Comparison of ENCODE assay signal across 24 mouse cellular contexts in genomic region chr12:87022006-87022405, GRCm38 (mm10). TPM values are rescaled to one million over a fixed set of nuclear protein-coding genes. Genes with fewer than 3 reads are reported as not detected.
DNase-seq lines count a peak whose midpoint lies in the region; ATAC-seq and TF ChIP-seq lines count a peak whose summit lies in the region.
"Had no signal": no experiment of that assay in that cellular context is flagged by ENCODE, and none has a peak within 500 bp of the region (broad histone marks: within the 10 kb centered on the region; RNA-seq: fewer than 3 reads in every experiment).

No protein-coding gene starts in this region.

- H3K9ac ChIP-seq in midbrain, embryonic 11.5 days (ENCODE audit: low read length), result no peak overlapping the region
- H3K9ac ChIP-seq in midbrain, embryonic 15.5 days, result no peak overlapping the region

- no peak for TF ChIP-seq CTCF in testis, adult 2 months (IDR thresholded peaks at IDR 0.05; ENCODE audit: control insufficient read depth, insufficient read depth, insufficient replicate concordance, low read depth, low read length)

- no peaks in the 10 kb centered on the region for H3K9me3 ChIP-seq in midbrain, embryonic 11.5 days (ENCODE audit: control insufficient read depth, low read length)
- H3K9me3 ChIP-seq in midbrain, embryonic 15.5 days, result no peaks in the 10 kb centered on the region
- H3K9me3 ChIP-seq: G1E had no signal

- ATAC-seq in midbrain, embryonic 11.5 days (ENCODE audit: low FRiP score), result no peak
- ATAC-seq in midbrain, embryonic 15.5 days (replicated peaks), result no peak
- ATAC-seq: activated CD4-positive, CD25-positive, alpha-beta regulatory T cell, adult 4 months; CD4-positive, CD25-positive, alpha-beta regulatory T cell, adult 4 months; Patski had no signal

- H3K36me3 ChIP-seq in midbrain, embryonic 11.5 days (ENCODE audit: control insufficient read depth, insufficient read depth, low read length), result no peaks in the 10 kb centered on the region
- H3K36me3 ChIP-seq in midbrain, embryonic 15.5 days (replicated peaks), result no peaks in the 10 kb centered on the region
- H3K36me3 ChIP-seq in testis, adult 2 months (ENCODE audit: control insufficient read depth, insufficient read depth, low read length), result no peaks in the 10 kb centered on the region
- H3K36me3 ChIP-seq: G1E had no signal

- intact Hi-C loops in heart, postnatal 14 days (cut with DNase I), result no loop called here

- peaks cover 3% of the 10 kb centered on the region; the same call in 1 of the 2 replicates for H3K27me3 ChIP-seq in midbrain, embryonic 11.5 days (ENCODE audit: control insufficient read depth, insufficient read depth, low read length)
- no peaks in the 10 kb centered on the region for H3K27me3 ChIP-seq in midbrain, embryonic 15.5 days (replicated peaks)
- no peaks in the 10 kb centered on the region for H3K27me3 ChIP-seq in testis, adult 2 months (ENCODE audit: control insufficient read depth, insufficient read depth, low read length)

- no peak overlapping the region for H3K4me2 ChIP-seq in midbrain, embryonic 11.5 days
- H3K4me2 ChIP-seq in midbrain, embryonic 15.5 days, result no peak overlapping the region

- DNase-seq in heart, adult 11 months, result peak; percentile 73
- no peak for DNase-seq in heart, postnatal 14 days
- peak; percentile 57 for DNase-seq in midbrain, embryonic 11.5 days (ENCODE audit: low spot score, missing footprints)
- no peak for DNase-seq in testis, postnatal 14 days (ENCODE audit: low spot score)
- DNase-seq: adrenal gland, adult 2 months; adrenal gland, adult 8-10 months; adrenal gland, postnatal 10 days; adrenal gland, postnatal 14 days; adrenal gland, postnatal 25 days; adrenal gland, postnatal 36 days; B cell, adult 2 months; cerebellum, adult 11 months; cerebellum, adult 11-12 months; cerebellum, adult 18-20 months had no signal

- no peak overlapping the region for H3K27ac ChIP-seq in midbrain, embryonic 11.5 days (ENCODE audit: low read depth, low read length)
- no peak overlapping the region for H3K27ac ChIP-seq in midbrain, embryonic 15.5 days
- no peak overlapping the region for H3K27ac ChIP-seq in testis, adult 2 months (ENCODE audit: control insufficient read depth, insufficient read depth, low read depth, low read length)

- 80% methylated on average over 2 of the region's 2 CpGs for WGBS in midbrain, embryonic 11.5 days
- 83% methylated on average over 2 of the region's 2 CpGs for WGBS in midbrain, embryonic 15.5 days

- H3K4me3 ChIP-seq in midbrain, embryonic 11.5 days (ENCODE audit: low read depth, low read length), result no peak overlapping the region
- H3K4me3 ChIP-seq in midbrain, embryonic 15.5 days, result no peak overlapping the region
- peak overlapping the region; percentile 47 for H3K4me3 ChIP-seq in testis, adult 2 months (ENCODE audit: control insufficient read depth, low read depth, low read length)

- no peak for TF ChIP-seq POLR2A in testis, adult 2 months (IDR thresholded peaks at IDR 0.05; ENCODE audit: control insufficient read depth, low read depth, low read length)

- H3K4me1 ChIP-seq in midbrain, embryonic 11.5 days (ENCODE audit: control insufficient read depth, insufficient read depth, low read length), result peaks cover 5% of the 10 kb centered on the region; the same call in 1 of the 2 replicates
- H3K4me1 ChIP-seq in midbrain, embryonic 15.5 days, result peaks cover 8% of the 10 kb centered on the region
- peaks cover 10% of the 10 kb centered on the region for H3K4me1 ChIP-seq in testis, adult 2 months (ENCODE audit: control insufficient read depth, insufficient read depth, low read length)

RNA-seq across cellular contexts. Expression of gene Tmem63c, which starts 0.9 kb away (rescaled TPM):
- total RNA-seq in heart, postnatal 14 days (2021), result under 1 TPM in 1 of 2 experiments, not detected in 1; 0.07 TPM
- polyA plus RNA-seq in midbrain, embryonic 11.5 days (2014; fragmentation: Nextera tagmentation; extraction: Ambion mirVana), result 0.64 and 0.77 TPM in 2 replicates
- 11.1 and 12.7 TPM in 2 replicates for polyA plus RNA-seq in midbrain, embryonic 15.5 days (2015; fragmentation: Nextera tagmentation; extraction: Ambion mirVana)
- 30.3 and 32.3 TPM in 2 replicates for polyA plus RNA-seq in testis, adult 2 months (2012; rRNA removed)
- total RNA-seq: G1E had no signal
- polyA plus RNA-seq: C2C12, G1E, Patski had no signal

RNA-seq across cellular contexts. Expression of gene Zdhhc22, which starts 31.8 kb away (rescaled TPM):
- total RNA-seq in heart, postnatal 14 days (2021), result not detected
- polyA plus RNA-seq in midbrain, embryonic 11.5 days (2014; fragmentation: Nextera tagmentation; extraction: Ambion mirVana), result 0.41 and 0.51 TPM in 2 replicates
- 17.8 and 21.8 TPM in 2 replicates for polyA plus RNA-seq in midbrain, embryonic 15.5 days (2015; fragmentation: Nextera tagmentation; extraction: Ambion mirVana)
- not detected in 2 replicates for polyA plus RNA-seq in testis, adult 2 months (2012; rRNA removed)
- total RNA-seq: CH12.LX, ES-E14, MEL had no signal
- polyA plus RNA-seq: C2C12, G1E, Patski had no signal

Comparison
In these comparisons a context has a peak if more than half of its experiments do, and no peak if none do; other contexts are left out.
1. DNase-seq: peak in heart, adult 11 months (single experiment) and midbrain, embryonic 11.5 days (single experiment); none in heart, postnatal 14 days (0 of 2) and testis, postnatal 14 days (single experiment).
2. RNA of gene Zdhhc22, which starts 31.8 kb away (polyA plus RNA-seq): 17.8 to 21.8 TPM in midbrain, embryonic 15.5 days; 0.41 to 0.51 TPM in midbrain, embryonic 11.5 days and not detected in testis, adult 2 months; every median in the first group is over 10 times any median in the second.